Mouse (Mus musculus) bone marrow, adult 2 months (tissue): ENCODE results near the gene Eef1b2. TPM values are rescaled to one million over a fixed set of nuclear protein-coding genes. Genes with fewer than 3 reads are reported as not detected.

Source experiments
- H3K27ac ChIP-seq: fragments of 200-500 bp; 2 replicates; pipeline ENCODE4 v1.5.1; 2012; ENCODE audit warnings: low read depth, mild to moderate bottlenecking, control low read depth, inconsistent platforms, low read length; ENCODE audit not compliant: control insufficient read depth, poor library complexity, insufficient read depth
- H3K4me1 ChIP-seq: fragments of 200-500 bp; 2 replicates; pipeline ENCODE4 v1.6.1; 2011; ENCODE audit warnings: low read length; ENCODE audit not compliant: control insufficient read depth, insufficient read depth
- H3K4me3 ChIP-seq: fragments of 200-500 bp; replicated peaks from 2 replicates; pipeline ENCODE3; 2011; ENCODE audit warnings: mild to moderate bottlenecking, low read depth, low read length, control low read depth; ENCODE audit not compliant: control insufficient read depth
- CTCF ChIP-seq: fragments of 200-500 bp; IDR thresholded peaks from 2 replicates; pipeline ENCODE4 v1.5.1; 2011; ENCODE audit warnings: low read length, control low read depth; ENCODE audit not compliant: control insufficient read depth, insufficient read depth
- POLR2A ChIP-seq: fragments of 200-500 bp; IDR thresholded peaks from 2 replicates; pipeline ENCODE4 v1.6.1; 2011; ENCODE audit warnings: low read depth, mild to moderate bottlenecking, control low read depth, low read length, borderline replicate concordance; ENCODE audit not compliant: control insufficient read depth
- WGBS: fragments of 180-500 bp; shearing (Covaris S2); methylation state at CpG from one replicate; pipeline ENCODE4 v1.1.7; 2018; 5-methylcytosine and 5-hydroxymethylcytosine counted together
- polyA plus RNA-seq: library from polyadenylated mRNA; stranded (reverse); fragments of >200 nt; gene quantifications from 2 replicates; pipeline ENCODE4 v1.2.4, GENCODE M21; 2011; ENCODE audit warnings: low replicate concordance; ENCODE audit not compliant: missing spikeins, insufficient read depth, insufficient read length

Gene Eef1b2
- polyA plus RNA-seq, 1 experiment, result 906 TPM

DNA sequence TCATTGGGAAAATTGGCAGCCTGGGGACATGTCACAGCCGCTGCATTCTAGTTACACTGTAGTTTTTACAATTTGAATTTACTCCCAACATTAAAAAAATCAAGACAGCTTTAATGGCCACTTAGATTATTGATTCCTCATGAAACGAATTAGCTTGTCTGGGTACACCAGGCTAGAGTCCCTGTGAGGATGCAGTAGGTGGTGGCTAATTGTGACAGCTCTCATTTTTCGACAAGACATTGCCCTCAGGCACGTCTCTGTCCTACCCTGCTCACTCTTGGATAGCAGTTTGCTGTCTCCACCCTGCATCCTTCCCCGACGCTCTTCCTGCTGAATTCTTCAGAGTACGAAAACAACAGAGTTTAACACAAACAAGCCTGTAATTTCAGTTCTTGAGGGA is 38.0 kb downstream of the Eef1b2 start:
- 53% methylated on average over 7 of the region's 7 CpGs for WGBS
- H3K27ac ChIP-seq, result no peak overlapping the region
- TF ChIP-seq CTCF, result no peak
- TF ChIP-seq POLR2A, result no peak
- no peak overlapping the region for H3K4me3 ChIP-seq
- no peaks in the 10 kb centered on the region for H3K4me1 ChIP-seq

- TF ChIP-seq CTCF (no peak), POLR2A (no peak)
- WGBS, result 84% methylated on average over 4 of the region's 4 CpGs
- Histone ChIP-seq H3K27ac (no peak overlapping the region), H3K4me1 (no peaks in the 10 kb centered on the region), H3K4me3 (no peak overlapping the region)
Measured at GRCm38 (mm10) chr1:63219277-63219676, 42.7 kb downstream of the Eef1b2 start.

- 64% methylated on average over 4 of the region's 4 CpGs for WGBS
- no peak overlapping the region for H3K27ac ChIP-seq
- no peak for TF ChIP-seq CTCF
- TF ChIP-seq POLR2A, result no peak
Measured at GRCm38 (mm10) chr1:63225009-63225408, 48.4 kb downstream of the Eef1b2 start.

DNA sequence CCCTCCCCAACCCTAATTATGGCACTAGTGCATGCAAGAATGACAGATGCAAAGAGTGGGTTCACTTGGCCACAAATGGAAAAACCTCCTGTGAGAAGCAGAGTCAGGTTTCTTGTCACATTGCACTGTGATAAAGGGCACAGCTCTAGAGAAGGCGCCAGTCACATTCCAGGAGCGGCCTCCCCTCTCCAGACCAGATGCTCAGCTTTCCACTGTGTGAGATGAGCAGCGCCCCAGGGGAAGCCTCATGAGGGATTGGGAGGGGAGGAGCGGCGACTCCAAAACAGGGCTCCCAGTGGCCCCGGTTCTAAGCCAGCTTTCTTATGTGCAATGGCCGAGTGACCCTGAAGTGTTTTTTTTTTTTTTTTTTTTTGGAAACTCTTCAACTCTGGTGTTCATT is 49.3 kb downstream of the Eef1b2 start:
- no peak overlapping the region for H3K4me3 ChIP-seq
- H3K4me1 ChIP-seq, result no peaks in the 10 kb centered on the region
- H3K27ac ChIP-seq, result no peak overlapping the region
- 39% methylated on average over 7 of the region's 7 CpGs for WGBS
- TF ChIP-seq CTCF (no peak), POLR2A (no peak)

More at GRCm38 (mm10) chr1:63225009-63225408, 48.4 kb downstream of the Eef1b2 start:
- Histone ChIP-seq H3K4me3 (no peak overlapping the region), H3K4me1 (no peaks in the 10 kb centered on the region)

DNA sequence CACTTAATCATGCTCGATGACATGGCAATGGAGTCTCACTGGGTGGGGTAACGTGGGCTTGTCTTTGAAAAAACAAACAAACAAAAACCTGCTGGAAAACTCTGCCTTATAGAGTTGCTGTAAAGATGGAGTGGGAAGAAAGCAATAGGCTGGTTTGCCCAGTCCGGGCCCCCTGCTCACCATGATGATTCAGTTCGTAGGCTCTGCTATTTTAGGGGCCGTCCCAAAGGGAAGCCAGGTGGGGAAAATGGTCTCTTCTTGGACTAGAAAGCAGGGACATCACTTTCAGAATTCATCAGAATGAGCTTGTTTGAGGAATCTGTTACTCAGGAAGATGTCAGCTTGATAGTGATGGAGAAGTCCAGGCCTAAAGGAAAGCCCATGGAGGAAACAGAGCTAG is 50.6 kb downstream of the Eef1b2 start:
- TF ChIP-seq CTCF (no peak), POLR2A (no peak)
- Histone ChIP-seq H3K4me3 (no peak overlapping the region), H3K4me1 (no peaks in the 10 kb centered on the region), H3K27ac (no peak overlapping the region)
- WGBS, result 79% methylated on average over 5 of the region's 5 CpGs

Other genes starting within 250 kb of the Eef1b2 start
- gene Ino80d, start 62.2 kb upstream of the Eef1b2 start, polyA plus RNA-seq, result 17.8 and 33.3 TPM in 2 replicates
- gene Ndufs1, start within 50 bp of the Eef1b2 start, polyA plus RNA-seq, result 39.8 and 47.0 TPM in 2 replicates
- not detected in 2 replicates for gene Gpr1, start 37.7 kb downstream of the Eef1b2 start, polyA plus RNA-seq
- gene Zdbf2, start 96.4 kb downstream of the Eef1b2 start, polyA plus RNA-seq, result 1.1 TPM in 1 of 2 replicates, not detected in the other